Mouse (Mus musculus) thymus, postnatal 36 days (tissue): ENCODE data around the gene Maoa.

Experiments used
- DNase-seq, 2 experiments: peaks; one replicate each; pipeline ENCODE4 v3.0.0; 2022; ENCODE audit warnings: mixed read lengths in 2 of 2

The Maoa gene

DNA sequence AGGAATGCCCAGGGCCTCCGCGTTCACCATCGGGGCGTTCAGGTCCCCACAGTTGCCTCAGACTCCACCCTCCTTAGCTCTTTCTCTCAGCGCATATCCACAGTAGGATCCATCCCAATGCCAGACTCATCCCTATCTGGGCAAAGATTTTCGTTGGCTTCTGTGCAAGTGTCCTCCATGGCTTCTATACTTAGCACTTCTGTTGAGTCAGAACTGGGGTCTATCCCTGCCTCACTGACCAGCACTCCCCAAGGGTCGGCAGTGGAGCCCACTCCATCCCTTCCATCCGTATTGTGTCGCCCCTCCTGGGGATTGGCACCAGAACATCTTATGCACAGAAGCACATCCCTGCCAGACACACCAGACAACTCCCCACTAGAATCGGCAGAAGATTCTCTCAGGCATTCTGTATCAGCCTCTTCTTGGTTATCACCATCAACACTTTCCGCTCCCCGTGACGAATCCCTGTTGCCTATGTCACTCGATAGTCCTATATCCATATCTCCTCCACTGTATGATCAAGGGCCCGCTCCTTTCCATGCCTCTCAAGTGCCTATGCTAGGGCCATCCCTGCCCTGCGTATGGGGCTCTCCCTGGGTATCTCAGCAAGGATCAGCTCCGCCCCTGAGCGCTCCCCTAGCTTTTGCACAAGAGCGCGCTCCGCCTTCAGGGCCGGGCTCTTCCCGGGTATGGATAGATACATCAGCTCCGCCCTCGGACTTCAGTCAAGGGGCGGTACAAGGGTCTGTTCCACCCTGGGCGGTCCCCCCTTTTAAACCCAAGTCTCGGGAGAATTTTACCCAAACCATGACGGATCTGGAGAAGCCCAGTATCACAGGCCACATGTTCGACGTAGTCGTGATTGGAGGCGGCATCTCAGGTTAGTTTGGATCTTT lies at the start of gene Maoa:
Gene Maoa, plus strand, starts transcription at position 665 of the 896 bp plus-strand sequence.
- peak; percentile 35 to 51 for DNase-seq

DNA sequence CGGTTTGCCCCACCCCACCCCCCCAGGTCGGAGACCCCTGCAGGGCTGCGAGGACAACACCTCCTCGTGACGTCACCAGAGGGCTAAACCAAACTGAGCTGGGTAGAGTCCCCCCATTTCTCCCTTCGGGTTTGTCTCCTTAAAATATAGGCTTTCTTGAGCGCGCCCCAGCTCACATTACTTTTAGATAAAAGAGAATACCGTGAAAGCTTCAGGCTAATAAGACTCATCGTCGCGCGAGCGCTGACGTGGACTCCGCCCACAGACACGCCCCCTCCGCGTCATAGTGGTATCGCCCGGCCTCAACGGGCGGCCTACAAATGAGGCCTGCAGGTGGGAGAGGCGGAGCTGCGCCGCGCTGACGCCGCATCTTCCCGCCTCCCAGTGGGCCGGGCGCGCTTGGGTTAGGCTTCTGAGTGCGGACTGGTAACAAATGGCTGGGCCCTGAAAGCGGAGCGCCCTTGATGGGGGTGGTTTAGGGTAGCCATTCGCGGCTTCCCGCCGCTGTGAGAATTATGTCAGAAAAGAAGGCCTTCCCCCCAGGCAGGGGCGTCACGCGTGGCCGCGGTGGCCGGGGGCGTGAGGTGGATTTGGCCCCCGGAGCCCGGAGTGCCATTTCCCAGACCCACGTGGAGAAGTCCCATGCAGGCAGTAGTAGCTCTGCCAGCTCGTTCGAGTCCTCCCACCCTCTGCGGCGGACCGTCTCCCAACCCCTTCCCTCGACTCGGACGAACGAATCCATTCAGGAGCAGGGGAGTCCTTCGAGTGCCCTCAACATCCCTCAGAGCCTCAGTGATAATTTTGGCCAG lies 1.1 kb upstream of the Maoa start:
- peak; percentile 83 to 87 for DNase-seq

DNA sequence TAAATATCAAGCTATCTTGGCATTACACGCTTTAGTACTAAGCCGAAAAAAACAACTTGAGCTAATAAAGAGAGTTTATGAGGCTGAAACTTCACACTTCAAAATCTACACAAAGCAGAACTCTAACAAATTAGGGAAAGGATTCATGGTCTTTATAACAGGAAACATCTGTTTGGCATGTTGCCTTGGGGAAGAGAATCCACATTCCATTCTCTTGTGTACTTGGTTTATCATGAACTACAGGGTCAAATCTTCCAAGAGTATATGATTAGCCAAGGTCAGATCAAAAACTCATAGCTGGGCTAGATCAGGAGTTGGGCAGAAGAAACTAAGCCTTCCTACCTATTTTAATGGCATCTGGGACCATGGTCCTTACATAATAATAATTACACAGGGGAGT lies 37.0 kb downstream of the Maoa start:
- DNase-seq: no peak

DNA sequence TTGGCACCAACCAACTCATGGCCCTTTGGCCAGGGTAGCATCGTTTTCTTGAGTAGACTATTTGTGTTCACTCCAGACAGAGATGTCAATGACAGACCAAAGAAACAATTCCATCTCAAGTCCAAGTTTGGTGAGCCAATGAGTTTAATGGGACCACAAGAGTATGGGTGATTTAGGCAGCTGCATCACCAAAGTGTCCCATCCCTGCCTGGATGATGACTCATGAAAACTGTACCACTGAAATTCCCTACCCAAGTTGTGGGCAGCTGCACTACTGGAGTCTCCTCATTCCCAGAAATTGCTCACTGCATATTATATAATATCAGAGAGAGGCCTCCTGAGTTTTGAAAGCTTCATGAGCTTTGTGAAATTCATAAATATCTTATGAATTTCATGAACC lies 86.6 kb downstream of the Maoa start:
- DNase-seq: no peak

DNA sequence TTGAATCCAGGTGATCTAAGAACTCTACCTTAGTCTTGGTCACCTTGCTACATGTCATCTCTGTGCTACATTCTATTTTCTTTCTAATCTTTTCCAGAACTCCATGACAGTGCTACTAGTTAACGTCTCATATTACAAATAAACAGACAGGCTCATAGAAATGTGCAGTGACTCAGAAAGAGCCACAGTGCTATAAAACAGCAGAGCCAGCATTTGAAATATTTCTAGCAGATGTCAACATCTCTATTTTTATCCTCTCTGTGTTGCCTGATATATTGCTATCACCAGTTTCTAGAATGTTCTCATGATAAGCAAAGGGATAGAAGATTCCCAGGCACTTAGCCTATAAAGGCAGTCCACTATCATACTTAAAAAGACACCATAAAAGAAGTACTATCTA lies 94.5 kb downstream of the Maoa start:
- DNase-seq: no peak
